Mouse (Mus musculus): ENCODE measurements around the gene Trp73. TPM values are rescaled to one million over a fixed set of nuclear protein-coding genes. Genes with fewer than 3 reads are reported as not detected.

Gene Trp73
- polyA plus RNA-seq, 1 experiment from 2014 or later, result not detected

GRCm38 (mm10) chr4:154103386-154103785 lies 36.6 kb downstream of the Trp73 start:
- H3K4me2 ChIP-seq, result no peak overlapping the region
- 44% methylated on average over 8 of the region's 8 CpGs for WGBS (ENCODE audit: insufficient replicate concordance)

GRCm38 (mm10) chr4:154099361-154099760 lies 40.6 kb downstream of the Trp73 start:
- Histone ChIP-seq H3K9ac (no peak overlapping the region), H3K4me3 (replicated peaks) (no peak overlapping the region), H3K36me3 (replicated peaks) (no peaks in the 10 kb centered on the region), H3K9me3 (replicated peaks) (no peaks in the 10 kb centered on the region), H3K27me3 (peaks cover 98% of the 10 kb centered on the region), H3K4me1 (replicated peaks) (no peaks in the 10 kb centered on the region), H3K4me2 (no peak overlapping the region), H3K27ac (replicated peaks) (no peak overlapping the region)
- no peak for ATAC-seq (ENCODE audit: insufficient read depth)
- WGBS (ENCODE audit: insufficient replicate concordance), result 25% methylated on average over 7 of the region's 7 CpGs

More at GRCm38 (mm10) chr4:154103386-154103785, 36.6 kb downstream of the Trp73 start:
- ATAC-seq (ENCODE audit: insufficient read depth), result no peak
- H3K4me1 ChIP-seq (replicated peaks), result peaks cover 10% of the 10 kb centered on the region
- H3K4me3 ChIP-seq (replicated peaks), result no peak overlapping the region
- no peak overlapping the region for H3K9ac ChIP-seq
- peaks cover 88% of the 10 kb centered on the region for H3K27me3 ChIP-seq
- no peak overlapping the region for H3K27ac ChIP-seq (replicated peaks)
- no peaks in the 10 kb centered on the region for H3K36me3 ChIP-seq (replicated peaks)
- H3K9me3 ChIP-seq (replicated peaks), result no peaks in the 10 kb centered on the region

GRCm38 (mm10) chr4:154096111-154096510 lies 43.9 kb downstream of the Trp73 start:
- ATAC-seq (ENCODE audit: insufficient read depth), result no peak
- Histone ChIP-seq H3K27me3 (peaks cover 76% of the 10 kb centered on the region), H3K36me3 (replicated peaks) (no peaks in the 10 kb centered on the region), H3K9ac (no peak overlapping the region), H3K4me1 (replicated peaks) (no peaks in the 10 kb centered on the region), H3K4me3 (replicated peaks) (no peak overlapping the region), H3K9me3 (replicated peaks) (no peaks in the 10 kb centered on the region), H3K27ac (replicated peaks) (no peak overlapping the region), H3K4me2 (no peak overlapping the region)
- 22% methylated on average over 6 of the region's 6 CpGs for WGBS (ENCODE audit: insufficient replicate concordance)

- no peak overlapping the region for H3K4me2 ChIP-seq
- no peak overlapping the region for H3K4me3 ChIP-seq (replicated peaks)
- H3K4me1 ChIP-seq (replicated peaks), result no peaks in the 10 kb centered on the region
- no peak for ATAC-seq (ENCODE audit: insufficient read depth)
- WGBS (ENCODE audit: insufficient replicate concordance), result 15% methylated on average over 9 of the region's 9 CpGs
- no peak overlapping the region for H3K27ac ChIP-seq (replicated peaks)
- H3K36me3 ChIP-seq (replicated peaks), result no peaks in the 10 kb centered on the region
- H3K9me3 ChIP-seq (replicated peaks), result no peaks in the 10 kb centered on the region
- H3K9ac ChIP-seq, result no peak overlapping the region
- peaks cover 66% of the 10 kb centered on the region for H3K27me3 ChIP-seq
Measured at GRCm38 (mm10) chr4:154093210-154093609, 46.8 kb downstream of the Trp73 start.

- 66% methylated on average over 8 of the region's 8 CpGs for WGBS (ENCODE audit: insufficient replicate concordance)
- no peak overlapping the region for H3K4me3 ChIP-seq (replicated peaks)
- H3K4me1 ChIP-seq (replicated peaks), result no peaks in the 10 kb centered on the region
Measured at GRCm38 (mm10) chr4:154091356-154091755, 48.7 kb downstream of the Trp73 start.

GRCm38 (mm10) chr4:154089205-154089604 lies 50.8 kb downstream of the Trp73 start:
- Histone ChIP-seq H3K4me2 (no peak overlapping the region), H3K9ac (no peak overlapping the region), H3K9me3 (replicated peaks) (no peaks in the 10 kb centered on the region), H3K36me3 (replicated peaks) (no peaks in the 10 kb centered on the region), H3K4me3 (replicated peaks) (no peak overlapping the region), H3K4me1 (replicated peaks) (no peaks in the 10 kb centered on the region), H3K27me3 (peaks cover 42% of the 10 kb centered on the region), H3K27ac (replicated peaks) (no peak overlapping the region)
- 36% methylated on average over 5 of the region's 5 CpGs for WGBS (ENCODE audit: insufficient replicate concordance)
- ATAC-seq (ENCODE audit: insufficient read depth), result no peak

More at GRCm38 (mm10) chr4:154091356-154091755, 48.7 kb downstream of the Trp73 start:
- no peak overlapping the region for H3K9ac ChIP-seq
- no peak overlapping the region for H3K27ac ChIP-seq (replicated peaks)
- H3K36me3 ChIP-seq (replicated peaks), result no peaks in the 10 kb centered on the region
- no peak overlapping the region for H3K4me2 ChIP-seq
- no peaks in the 10 kb centered on the region for H3K9me3 ChIP-seq (replicated peaks)
- no peak for ATAC-seq (ENCODE audit: insufficient read depth)
- peaks cover 58% of the 10 kb centered on the region for H3K27me3 ChIP-seq

- H3K4me3 ChIP-seq (replicated peaks), result no peak overlapping the region
- no peak overlapping the region for H3K4me2 ChIP-seq
- no peak for ATAC-seq (ENCODE audit: insufficient read depth)
- no peaks in the 10 kb centered on the region for H3K36me3 ChIP-seq (replicated peaks)
- H3K27me3 ChIP-seq, result peaks cover 58% of the 10 kb centered on the region
- H3K27ac ChIP-seq (replicated peaks), result no peak overlapping the region
- no peak overlapping the region for H3K9ac ChIP-seq
- no peaks in the 10 kb centered on the region for H3K4me1 ChIP-seq (replicated peaks)
- 64% methylated on average over 8 of the region's 8 CpGs for WGBS (ENCODE audit: insufficient replicate concordance)
- no peaks in the 10 kb centered on the region for H3K9me3 ChIP-seq (replicated peaks)
Measured at GRCm38 (mm10) chr4:154086436-154086835, 53.6 kb downstream of the Trp73 start.

- Histone ChIP-seq H3K4me3 (replicated peaks) (no peak overlapping the region), H3K9me3 (replicated peaks) (no peaks in the 10 kb centered on the region), H3K27ac (replicated peaks) (no peak overlapping the region), H3K36me3 (replicated peaks) (no peaks in the 10 kb centered on the region), H3K4me1 (replicated peaks) (no peaks in the 10 kb centered on the region), H3K4me2 (no peak overlapping the region), H3K27me3 (peaks cover 63% of the 10 kb centered on the region), H3K9ac (no peak overlapping the region)
- WGBS (ENCODE audit: insufficient replicate concordance), result 38% methylated on average over 3 of the region's 3 CpGs
- ATAC-seq (ENCODE audit: insufficient read depth), result no peak
Measured at GRCm38 (mm10) chr4:154085856-154086255, 54.2 kb downstream of the Trp73 start.

GRCm38 (mm10) chr4:154081974-154082373 lies 58.0 kb downstream of the Trp73 start:
- no peaks in the 10 kb centered on the region for H3K9me3 ChIP-seq (replicated peaks)
- no peaks in the 10 kb centered on the region for H3K4me1 ChIP-seq (replicated peaks)
- no peak overlapping the region for H3K9ac ChIP-seq
- 17% methylated on average over 1 of the region's 1 CpGs for WGBS (ENCODE audit: insufficient replicate concordance)
- H3K27me3 ChIP-seq, result peaks cover 55% of the 10 kb centered on the region
- no peak overlapping the region for H3K4me2 ChIP-seq
- H3K4me3 ChIP-seq (replicated peaks), result no peak overlapping the region
- H3K27ac ChIP-seq (replicated peaks), result no peak overlapping the region
- ATAC-seq (ENCODE audit: insufficient read depth), result no peak
- no peaks in the 10 kb centered on the region for H3K36me3 ChIP-seq (replicated peaks)

- Histone ChIP-seq H3K4me3 (replicated peaks) (no peak overlapping the region; the same call in 1 of the 2 replicates), H3K9ac (no peak overlapping the region)
- peak; percentile 78 for ATAC-seq (ENCODE audit: insufficient read depth)
Measured at GRCm38 (mm10) chr4:154081021-154081420, 59.0 kb downstream of the Trp73 start.

GRCm38 (mm10) chr4:154080211-154080610 lies 59.8 kb downstream of the Trp73 start:
- Histone ChIP-seq H3K27ac (replicated peaks) (no peak overlapping the region), H3K4me2 (no peak overlapping the region), H3K27me3 (peaks cover 54% of the 10 kb centered on the region), H3K36me3 (replicated peaks) (no peaks in the 10 kb centered on the region), H3K9ac (no peak overlapping the region), H3K4me3 (replicated peaks) (no peak overlapping the region), H3K9me3 (replicated peaks) (no peaks in the 10 kb centered on the region), H3K4me1 (replicated peaks) (no peaks in the 10 kb centered on the region)
- 39% methylated on average over 4 of the region's 4 CpGs for WGBS (ENCODE audit: insufficient replicate concordance)
- ATAC-seq (ENCODE audit: insufficient read depth), result no peak

More at GRCm38 (mm10) chr4:154081021-154081420, 59.0 kb downstream of the Trp73 start:
- no peak overlapping the region for H3K27ac ChIP-seq (replicated peaks)
- no peaks in the 10 kb centered on the region for H3K9me3 ChIP-seq (replicated peaks)
- H3K4me2 ChIP-seq, result peak overlapping the region; percentile 51
- H3K27me3 ChIP-seq, result peaks cover 54% of the 10 kb centered on the region
- H3K36me3 ChIP-seq (replicated peaks), result no peaks in the 10 kb centered on the region
- no peaks in the 10 kb centered on the region for H3K4me1 ChIP-seq (replicated peaks)
- WGBS (ENCODE audit: insufficient replicate concordance), result 5% methylated on average over 13 of the region's 13 CpGs

GRCm38 (mm10) chr4:154071941-154072340 lies 68.1 kb downstream of the Trp73 start:
- peaks cover 46% of the 10 kb centered on the region for H3K27me3 ChIP-seq
- H3K4me2 ChIP-seq, result no peak overlapping the region
- no peak overlapping the region for H3K4me3 ChIP-seq (replicated peaks)
- no peaks in the 10 kb centered on the region for H3K9me3 ChIP-seq (replicated peaks)
- 14% methylated on average over 16 of the region's 16 CpGs for WGBS (ENCODE audit: insufficient replicate concordance)
- no peak overlapping the region for H3K9ac ChIP-seq
- no peak for ATAC-seq (ENCODE audit: insufficient read depth)
- H3K27ac ChIP-seq (replicated peaks), result no peak overlapping the region
- no peaks in the 10 kb centered on the region for H3K36me3 ChIP-seq (replicated peaks)
- H3K4me1 ChIP-seq (replicated peaks), result no peaks in the 10 kb centered on the region
